Mouse (Mus musculus): ENCODE results near the gene Ripply3. TPM values are rescaled to one million over a fixed set of nuclear protein-coding genes. Genes with fewer than 3 reads are reported as not detected.
A peak's percentile ranks its signal among the peaks of the same experiment; 100 is the strongest.

Gene Ripply3
- polyA plus RNA-seq, 1 experiment from 2014 or later = 23.9 TPM

DNA sequence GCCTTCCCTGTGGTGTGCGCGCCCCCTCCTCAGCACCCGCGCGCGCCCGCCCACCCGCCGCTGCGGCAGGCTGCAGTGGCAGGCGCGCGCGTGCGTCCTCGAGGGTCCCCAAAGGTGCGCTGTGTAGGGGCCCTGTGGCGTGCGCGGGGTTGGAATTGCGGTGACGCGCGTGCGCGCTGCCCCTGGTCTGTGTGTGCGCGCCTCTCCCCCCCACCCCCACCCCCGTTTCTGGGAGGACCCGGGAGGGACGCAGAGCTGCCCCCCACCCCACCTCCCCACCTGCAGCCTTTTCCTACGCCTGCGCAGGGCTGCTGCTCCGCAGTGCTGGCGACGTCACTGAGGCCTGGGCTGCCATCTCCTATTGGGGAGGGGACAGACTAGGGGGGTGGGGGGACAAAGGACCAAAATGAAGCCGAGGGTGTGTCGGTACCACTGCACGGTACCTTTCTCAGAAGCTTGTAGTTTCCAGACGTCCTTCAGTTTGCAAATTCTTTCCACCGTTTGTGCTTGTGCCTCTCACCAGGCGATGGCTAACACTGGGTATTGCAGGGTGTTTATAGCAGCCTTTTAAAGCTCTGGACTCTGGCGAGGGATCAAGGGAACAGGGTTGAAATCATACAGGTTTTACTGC lies 43.2 kb downstream of the Ripply3 start, which contains the start of gene Pigp:
Gene Pigp (minus strand): TSS at position 542 of the 631 bp plus-strand sequence.
- Histone ChIP-seq H3K4me3 (ENCODE audit: low read depth, low read length) (peak within 1 kb of the TSS; percentile 94), H3K4me1 (ENCODE audit: insufficient read depth) (peaks cover 10% of the 10 kb centered on the region; the same call in 1 of the 2 replicates), H3K4me2 (peak within 1 kb of the TSS; percentile 85), H3K27ac (ENCODE audit: low read depth) (peak within 1 kb of the TSS; percentile 96), H3K36me3 (ENCODE audit: insufficient read depth) (0 out of 2 replicates have a peak, but pooled peaks cover 6% of the 10 kb centered on the region), H3K27me3 (ENCODE audit: insufficient read depth, low read length) (no peaks in the 10 kb centered on the region), H3K9ac (peak within 1 kb of the TSS; percentile 92), H3K9me3 (ENCODE audit: low read depth, low read length) (no peaks in the 10 kb centered on the region)
- WGBS = under 1% methylated on average over 33 of the region's 43 CpGs
- DNase-seq (peak; percentile 77), ATAC-seq (ENCODE audit: insufficient read depth) (peak; percentile 78)
- TF ChIP-seq CTCF (IDR thresholded peaks at IDR 0.05; ENCODE audit: low read depth) = peak; percentile 42

GRCm38 (mm10) chr16:94379386-94379785 lies 51.2 kb downstream of the Ripply3 start:
- Histone ChIP-seq H3K36me3 (ENCODE audit: insufficient read depth) (no peaks in the 10 kb centered on the region; the same call in 1 of the 2 replicates), H3K27ac (ENCODE audit: low read depth) (no peak overlapping the region), H3K4me3 (ENCODE audit: low read depth, low read length) (no peak overlapping the region), H3K4me2 (no peak overlapping the region), H3K4me1 (ENCODE audit: insufficient read depth) (peaks cover 2% of the 10 kb centered on the region; the same call in 1 of the 2 replicates), H3K9me3 (ENCODE audit: low read depth, low read length) (no peaks in the 10 kb centered on the region), H3K9ac (no peak overlapping the region), H3K27me3 (ENCODE audit: insufficient read depth, low read length) (no peaks in the 10 kb centered on the region)
- DNase-seq (no peak), ATAC-seq (ENCODE audit: insufficient read depth) (no peak)
- TF ChIP-seq CTCF (IDR thresholded peaks at IDR 0.05; ENCODE audit: low read depth) = no peak
- WGBS = 76% methylated on average over 1 of the region's 1 CpGs

- H3K9ac ChIP-seq = no peak overlapping the region
- H3K27me3 ChIP-seq (ENCODE audit: insufficient read depth, low read length) = no peaks in the 10 kb centered on the region
- no peak for TF ChIP-seq CTCF (IDR thresholded peaks at IDR 0.05; ENCODE audit: low read depth)
- ATAC-seq (ENCODE audit: insufficient read depth) (no peak), DNase-seq (no peak)
- WGBS = 92% methylated on average over 3 of the region's 3 CpGs
- H3K4me1 ChIP-seq (ENCODE audit: insufficient read depth) = peaks cover 2% of the 10 kb centered on the region; the same call in 1 of the 2 replicates
- no peak overlapping the region for H3K27ac ChIP-seq (ENCODE audit: low read depth)
- no peak overlapping the region for H3K4me3 ChIP-seq (ENCODE audit: low read depth, low read length)
- no peaks in the 10 kb centered on the region for H3K9me3 ChIP-seq (ENCODE audit: low read depth, low read length)
- H3K36me3 ChIP-seq (ENCODE audit: insufficient read depth) = peaks cover 7% of the 10 kb centered on the region; the same call in 1 of the 2 replicates
- no peak overlapping the region for H3K4me2 ChIP-seq
Observed at GRCm38 (mm10) chr16:94383277-94383676, 55.1 kb downstream of the Ripply3 start.

Other genes with a start within 250 kb of the Ripply3 start
- 0.04 TPM in 1 of 2 replicates, not detected in the other for gene Sim2, start 243.5 kb upstream of the Ripply3 start, polyA plus RNA-seq (2014; fragmentation: Nextera tagmentation; extraction: Ambion mirVana)
- 8.0 and 8.8 TPM in 2 replicates for gene Hlcs, start 14.8 kb upstream of the Ripply3 start, polyA plus RNA-seq (2014; fragmentation: Nextera tagmentation; extraction: Ambion mirVana)
- gene Ttc3, start 42.2 kb downstream of the Ripply3 start, polyA plus RNA-seq (2014; fragmentation: Nextera tagmentation; extraction: Ambion mirVana) = 204 and 215 TPM in 2 replicates
- 73.2 and 74.0 TPM in 2 replicates for gene Pigp, start 43.4 kb downstream of the Ripply3 start, polyA plus RNA-seq (2014; fragmentation: Nextera tagmentation; extraction: Ambion mirVana)
- 54.9 and 63.7 TPM in 2 replicates for gene Vps26c, start 198.4 kb downstream of the Ripply3 start, polyA plus RNA-seq (2014; fragmentation: Nextera tagmentation; extraction: Ambion mirVana)
- 11.2 and 11.8 TPM in 2 replicates for gene Dyrk1a, start 241.6 kb downstream of the Ripply3 start, polyA plus RNA-seq (2014; fragmentation: Nextera tagmentation; extraction: Ambion mirVana)